Mouse (Mus musculus) intestine, postnatal 0 days (tissue): ENCODE measurements around the gene Sdccag8. TPM values are rescaled to one million over a fixed set of nuclear protein-coding genes. Genes with fewer than 3 reads are reported as not detected.
A peak's percentile ranks its signal among the peaks of the same experiment; 100 is the strongest.

ENCODE experiments used
- ATAC-seq: fragments of 200-750 bp; cut with Nextera tagmentation; 2 replicates; pipeline ENCODE4 v1.8.0; 2017; ENCODE audit warnings: mild to moderate bottlenecking, moderate TSS enrichment, moderate library complexity
- H3K27ac ChIP-seq: fragments of 300-500 bp; sonication (generic); 2 replicates; pipeline ENCODE4 v1.5.1; 2014; ENCODE audit warnings: mild to moderate bottlenecking, low read depth, low read length, moderate library complexity
- H3K27me3 ChIP-seq: fragments of 300-500 bp; sonication (generic); replicated peaks from 2 replicates; pipeline ENCODE4 v1.6.1; 2014; ENCODE audit warnings: low read length, mixed read lengths; ENCODE audit not compliant: control insufficient read depth, insufficient read depth
- H3K36me3 ChIP-seq: fragments of 300-500 bp; sonication (generic); 2 replicates; pipeline ENCODE4 v1.6.1; 2014; ENCODE audit warnings: mild to moderate bottlenecking, moderate library complexity; ENCODE audit not compliant: control insufficient read depth, insufficient read depth
- H3K4me1 ChIP-seq: fragments of 300-500 bp; sonication (generic); replicated peaks from 2 replicates; pipeline ENCODE4 v1.6.1; 2014; ENCODE audit warnings: antibody characterized with exemption, low read length, mixed read lengths; ENCODE audit not compliant: control insufficient read depth, insufficient read depth
- H3K4me2 ChIP-seq: fragments of 300-500 bp; sonication (generic); replicated peaks from 2 replicates; pipeline ENCODE4 v1.6.1; 2014; ENCODE audit warnings: low read depth, mild to moderate bottlenecking, moderate library complexity
- H3K4me3 ChIP-seq: fragments of 300-500 bp; sonication (generic); 2 replicates; pipeline ENCODE4 v1.5.1; 2014; ENCODE audit warnings: low read depth, low read length
- H3K9ac ChIP-seq: fragments of 300-500 bp; sonication (generic); 2 replicates; pipeline ENCODE4 v1.6.1; 2014; ENCODE audit warnings: mild to moderate bottlenecking, low read depth, low read length
- H3K9me3 ChIP-seq: fragments of 300-500 bp; sonication (generic); 2 replicates; pipeline ENCODE4 v1.6.1; 2016; ENCODE audit warnings: mixed run types; ENCODE audit not compliant: control insufficient read depth
- CTCF ChIP-seq: sonication (generic); IDR thresholded peaks from 2 replicates; pipeline ENCODE4 v1.5.1; 2016; ENCODE audit warnings: low read depth, mild to moderate bottlenecking, control low read depth, antibody characterized with exemption, moderate library complexity
- WGBS: fragments of 180-500 bp; shearing (Covaris S2); extraction: QIAGEN DNeasy Blood & Tissue Kit; methylation state at CpG from one replicate; pipeline ENCODE4 v1.1.7; 2014; 5-methylcytosine and 5-hydroxymethylcytosine counted together
- polyA plus RNA-seq: library from polyadenylated mRNA; unstranded; fragments of >200 nt; fragmentation: Nextera tagmentation; extraction: Ambion mirVana; gene quantifications from 2 replicates; pipeline ENCODE4 v1.2.1, GENCODE M21; 2015

Sdccag8 gene
- polyA plus RNA-seq, 1 experiment from 2014 or later: 55.1 TPM

DNA sequence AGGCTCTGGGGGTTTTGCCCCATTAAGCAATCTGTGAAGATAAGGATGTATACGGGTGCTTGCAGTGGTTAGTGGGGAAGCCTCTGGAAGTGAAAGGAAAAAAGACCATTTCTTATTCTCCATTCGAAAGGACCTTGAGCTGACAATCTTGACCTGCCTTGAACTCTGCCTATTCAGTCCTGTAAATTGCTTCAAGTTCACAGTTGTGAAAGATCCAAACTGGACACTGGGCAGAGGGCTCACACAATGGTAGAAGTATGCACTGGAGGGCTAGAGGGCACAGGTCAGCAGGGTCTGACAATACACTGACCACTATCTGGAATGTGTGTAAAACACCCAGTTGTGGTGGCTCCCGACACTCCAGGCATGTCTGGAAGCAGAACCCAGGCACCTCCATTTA, 198.3 kb downstream of the Sdccag8 start:
- no peaks in the 10 kb centered on the region for H3K27me3 ChIP-seq
- no peak overlapping the region for H3K4me2 ChIP-seq
- no peak for ATAC-seq
- no peaks in the 10 kb centered on the region for H3K9me3 ChIP-seq
- peaks cover 9% of the 10 kb centered on the region; the same call in 1 of the 2 replicates for H3K36me3 ChIP-seq
- H3K27ac ChIP-seq: no peak overlapping the region
- no peak overlapping the region for H3K4me3 ChIP-seq
- 0 out of 2 replicates have a peak, but pooled peaks cover 8% of the 10 kb centered on the region for H3K4me1 ChIP-seq
- 65% methylated on average over 3 of the region's 3 CpGs for WGBS
- no peak for TF ChIP-seq CTCF
- H3K9ac ChIP-seq: no peak overlapping the region

DNA sequence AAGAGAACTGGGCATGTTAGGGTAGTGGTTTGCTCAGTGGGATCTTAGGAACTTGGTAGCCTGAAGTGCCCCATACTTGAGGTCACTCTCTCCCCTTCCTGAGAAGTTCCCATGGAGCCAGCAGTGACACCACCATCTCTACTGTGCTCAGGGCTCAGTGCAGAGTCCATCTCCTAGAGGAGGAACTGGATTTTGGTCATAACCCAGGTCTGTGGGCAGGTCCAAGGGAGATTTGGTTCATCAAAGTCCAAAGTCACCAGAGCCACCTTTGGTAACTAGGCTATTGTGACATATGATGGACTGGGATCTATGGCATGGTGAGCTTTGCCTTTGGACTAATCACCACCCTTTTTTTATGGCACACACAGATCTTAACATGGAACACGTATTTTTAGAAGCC, 198.9 kb downstream of the Sdccag8 start:
- Histone ChIP-seq H3K27me3 (no peaks in the 10 kb centered on the region), H3K4me2 (no peak overlapping the region), H3K36me3 (peaks cover 9% of the 10 kb centered on the region; the same call in 1 of the 2 replicates), H3K9ac (no peak overlapping the region), H3K27ac (no peak overlapping the region), H3K9me3 (no peaks in the 10 kb centered on the region), H3K4me1 (0 out of 2 replicates have a peak, but pooled peaks cover 8% of the 10 kb centered on the region), H3K4me3 (no peak overlapping the region)
- WGBS: 45% methylated on average over 1 of the region's 1 CpGs
- TF ChIP-seq CTCF: no peak
- ATAC-seq: peak; percentile 89

DNA sequence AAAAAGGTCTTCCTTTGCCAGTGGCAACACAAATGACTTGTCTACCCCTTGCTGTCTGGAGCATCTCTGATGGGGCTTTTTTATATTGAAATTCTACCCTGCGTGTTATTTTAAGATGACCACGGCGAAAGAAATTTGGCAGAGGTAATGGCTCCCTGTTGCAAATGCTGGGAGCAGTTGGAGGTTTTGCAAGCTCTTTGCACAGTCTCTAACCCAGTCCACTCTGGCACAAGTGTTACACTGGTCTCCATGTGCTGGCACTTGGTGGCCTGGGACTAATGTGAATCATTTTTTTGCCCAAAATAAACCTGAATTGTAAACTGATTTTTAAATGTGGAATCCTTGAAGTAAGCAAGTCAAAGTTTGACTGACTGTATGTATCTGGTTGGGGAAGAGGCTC, 199.3 kb downstream of the Sdccag8 start:
- no peak overlapping the region for H3K4me2 ChIP-seq
- H3K9ac ChIP-seq: no peak overlapping the region
- WGBS: 84% methylated on average over 3 of the region's 3 CpGs
- no peaks in the 10 kb centered on the region for H3K9me3 ChIP-seq
- H3K27me3 ChIP-seq: no peaks in the 10 kb centered on the region
- H3K4me1 ChIP-seq: 0 out of 2 replicates have a peak, but pooled peaks cover 8% of the 10 kb centered on the region
- no peak for ATAC-seq
- H3K27ac ChIP-seq: no peak overlapping the region
- no peak overlapping the region for H3K4me3 ChIP-seq
- peaks cover 9% of the 10 kb centered on the region; the same call in 1 of the 2 replicates for H3K36me3 ChIP-seq
- TF ChIP-seq CTCF: no peak

DNA sequence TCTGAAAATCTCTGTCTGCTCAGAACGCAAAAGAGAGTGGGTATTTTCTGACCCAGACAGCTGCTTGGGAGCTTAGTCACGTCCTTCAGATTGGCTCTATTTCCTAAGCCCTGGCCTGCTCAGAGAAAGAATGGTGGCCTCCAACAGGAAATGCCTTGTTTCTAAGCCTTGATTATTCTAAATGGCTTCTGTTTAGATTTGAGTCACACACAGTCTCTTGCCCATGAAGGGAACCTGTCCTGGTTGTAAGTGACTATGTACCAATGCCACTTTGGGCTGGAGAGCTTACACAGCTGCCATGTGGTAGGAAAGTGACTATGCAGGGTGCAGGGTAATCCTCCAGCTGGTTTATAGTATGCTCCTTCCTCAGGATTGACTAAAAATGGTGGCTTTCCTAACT, 199.9 kb downstream of the Sdccag8 start:
- Histone ChIP-seq H3K27ac (no peak overlapping the region), H3K36me3 (peaks cover 12% of the 10 kb centered on the region; the same call in 1 of the 2 replicates), H3K9ac (no peak overlapping the region), H3K9me3 (no peaks in the 10 kb centered on the region), H3K4me2 (no peak overlapping the region), H3K27me3 (no peaks in the 10 kb centered on the region), H3K4me1 (0 out of 2 replicates have a peak, but pooled peaks cover 8% of the 10 kb centered on the region), H3K4me3 (no peak overlapping the region)
- no peak for ATAC-seq
- no peak for TF ChIP-seq CTCF
- 69% methylated on average over 2 of the region's 2 CpGs for WGBS

DNA sequence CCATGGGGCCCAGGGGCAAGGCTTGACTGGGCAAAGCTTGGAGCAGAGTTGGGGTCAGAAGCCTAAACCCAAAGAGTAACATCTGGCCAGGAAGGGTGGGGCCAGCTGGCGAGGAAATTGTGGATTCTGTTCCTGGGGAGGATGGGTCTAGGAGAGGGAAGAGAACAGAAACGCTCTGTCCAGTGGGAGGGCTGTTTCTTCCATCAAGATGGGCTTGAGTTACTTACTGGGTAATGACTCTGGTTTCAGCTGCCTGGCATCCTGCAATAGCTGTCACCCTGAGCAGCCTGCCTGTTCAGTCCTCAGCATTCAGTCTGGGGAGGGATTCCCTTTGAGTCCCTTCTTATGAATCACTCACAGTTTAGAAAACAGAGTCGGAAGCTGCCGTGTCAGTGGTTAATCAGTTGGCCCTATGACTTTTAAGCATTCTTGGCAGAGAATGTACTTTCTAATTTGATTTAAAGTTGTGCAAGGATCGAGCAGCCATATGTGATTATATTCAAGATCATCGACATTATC, 200.5 kb downstream of the Sdccag8 start:
- no peak for ATAC-seq

DNA sequence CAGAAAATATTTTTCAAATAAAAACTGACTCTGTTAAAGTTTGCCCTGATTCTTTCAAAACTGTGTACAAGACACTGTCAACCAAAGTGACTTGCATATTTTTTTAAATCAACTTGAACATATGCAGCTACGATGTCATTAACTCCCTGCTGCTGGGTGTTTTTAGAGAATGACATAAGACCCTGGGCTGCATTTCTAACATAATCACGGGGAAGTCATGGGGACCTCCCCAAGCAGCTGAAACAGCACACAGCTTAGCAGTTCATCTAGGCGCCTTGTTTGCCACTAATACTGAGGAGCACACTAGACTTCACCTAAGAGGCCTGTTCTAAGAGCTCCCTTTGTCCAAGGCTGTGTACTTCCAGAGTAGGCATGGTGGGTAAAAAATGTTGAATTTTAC, 201.5 kb downstream of the Sdccag8 start:
- Histone ChIP-seq H3K4me1 (0 out of 2 replicates have a peak, but pooled peaks cover 8% of the 10 kb centered on the region), H3K4me2 (no peak overlapping the region), H3K27me3 (no peaks in the 10 kb centered on the region), H3K36me3 (peaks cover 13% of the 10 kb centered on the region; the same call in 1 of the 2 replicates), H3K9ac (no peak overlapping the region), H3K9me3 (no peaks in the 10 kb centered on the region), H3K27ac (no peak overlapping the region), H3K4me3 (no peak overlapping the region)
- WGBS: 76% methylated on average over 3 of the region's 3 CpGs
- no peak for ATAC-seq
- TF ChIP-seq CTCF: no peak

More for the DNA sequence above, 200.5 kb downstream of the Sdccag8 start:
- Histone ChIP-seq H3K27me3 (no peaks in the 10 kb centered on the region), H3K9ac (no peak overlapping the region), H3K9me3 (no peaks in the 10 kb centered on the region), H3K4me2 (no peak overlapping the region), H3K4me1 (0 out of 2 replicates have a peak, but pooled peaks cover 8% of the 10 kb centered on the region), H3K4me3 (no peak overlapping the region), H3K27ac (no peak overlapping the region), H3K36me3 (peaks cover 13% of the 10 kb centered on the region; the same call in 1 of the 2 replicates)
- TF ChIP-seq CTCF: no peak
- WGBS: 64% methylated on average over 6 of the region's 6 CpGs
